Mouse (Mus musculus): Measurements from ENCODE around the gene Gm49383. TPM values are rescaled to one million over a fixed set of nuclear protein-coding genes. Genes with fewer than 3 reads are reported as not detected.
"Not testable (repeated sequence)": the region's sequence is repeated elsewhere in the genome, so short reads cannot be mapped to it uniquely, and the experiment has no call there.

The Gm49383 gene
- total RNA-seq, 2 experiments from 2014 or later: 1.7 to 3.4 TPM

- no peak for DNase-seq (ENCODE audit: low spot score)
Observed at GRCm38 (mm10) chr12:69167656-69168460, 29.0 kb downstream of the Gm49383 start.

GRCm38 (mm10) chr12:69166861-69167581 is 29.9 kb downstream of the Gm49383 start:
- DNase-seq (ENCODE audit: low spot score): not testable (repeated sequence)

GRCm38 (mm10) chr12:69164904-69165303 is 32.0 kb downstream of the Gm49383 start:
- DNase-seq (ENCODE audit: low spot score): no peak

GRCm38 (mm10) chr12:69163586-69163985 is 33.3 kb downstream of the Gm49383 start:
- not testable (repeated sequence) for DNase-seq (ENCODE audit: low spot score)

- DNase-seq (ENCODE audit: low spot score): not testable (repeated sequence)
Observed at GRCm38 (mm10) chr12:69160677-69161076, 36.2 kb downstream of the Gm49383 start.

- DNase-seq (ENCODE audit: low spot score): peak; percentile 54
Observed at GRCm38 (mm10) chr12:69159578-69159940, 37.3 kb downstream of the Gm49383 start.

GRCm38 (mm10) chr12:69158765-69159577 is 37.9 kb downstream of the Gm49383 start, which contains the start of gene Rps29:
Gene Rps29, minus strand, starts transcription at chr12:69159186.
- peak; percentile 97 for DNase-seq (ENCODE audit: low spot score)

- no peak for DNase-seq (ENCODE audit: low spot score)
Observed at GRCm38 (mm10) chr12:69158366-69158764, 38.5 kb downstream of the Gm49383 start.

GRCm38 (mm10) chr12:69157107-69157506 is 39.8 kb downstream of the Gm49383 start:
- DNase-seq (ENCODE audit: low spot score): no peak

GRCm38 (mm10) chr12:69156436-69156835 is 40.5 kb downstream of the Gm49383 start:
- no peak for DNase-seq (ENCODE audit: low spot score)

- no peak for DNase-seq (ENCODE audit: low spot score)
Observed at GRCm38 (mm10) chr12:69155923-69156322, 41.0 kb downstream of the Gm49383 start.

- no peak for DNase-seq (ENCODE audit: low spot score)
Observed at GRCm38 (mm10) chr12:69150049-69150448, 46.9 kb downstream of the Gm49383 start.

GRCm38 (mm10) chr12:69147166-69147735 is 49.7 kb downstream of the Gm49383 start:
- no peak for DNase-seq (ENCODE audit: low spot score)

GRCm38 (mm10) chr12:69143460-69143859 is 53.4 kb downstream of the Gm49383 start:
- no peak for DNase-seq (ENCODE audit: low spot score)

GRCm38 (mm10) chr12:69139841-69140240 is 57.1 kb downstream of the Gm49383 start:
- no peak for DNase-seq (ENCODE audit: low spot score)

GRCm38 (mm10) chr12:69139201-69139600 is 57.7 kb downstream of the Gm49383 start:
- no peak for DNase-seq (ENCODE audit: low spot score)

Small RNA genes lying within 50 kb of the gene (microRNA-seq; reads per million reads assigned to microRNA genes)
- gene Gm47287: not detected
- gene Gm47295: 5.1 reads per million, percentile 10 among the genes with 10 or more reads in this experiment

Other genes with a start within 250 kb of the Gm49383 start
- 1,000 to 10,000 TPM in 1 of 2 experiments, 100 to 1,000 TPM in 1; 898 to 1,011 TPM for gene Rps29, start 37.9 kb downstream of the Gm49383 start, total RNA-seq (2021)
- gene Lrr1, start 28.3 kb downstream of the Gm49383 start, total RNA-seq (2021): not detected
- gene Rpl36al, start 13.0 kb downstream of the Gm49383 start, total RNA-seq (2021): 100 to 1,000 TPM; 336 to 346 TPM
- gene Mgat2, start 12.9 kb downstream of the Gm49383 start, total RNA-seq (2021): 1 to 10 TPM; 5.6 to 7.2 TPM
- gene Dnaaf2, start 1.3 kb upstream of the Gm49383 start, total RNA-seq (2021): under 1 TPM; 0.59 to 0.73 TPM
- 1 to 10 TPM; 1.9 to 2.0 TPM for gene Gm49384, start 7.2 kb upstream of the Gm49383 start, total RNA-seq (2021)
- under 1 TPM; 0.18 to 0.19 TPM for gene Pole2, start 31.1 kb upstream of the Gm49383 start, total RNA-seq (2021)
- 10 to 100 TPM; 22.7 to 26.2 TPM for gene Klhdc1, start 44.1 kb upstream of the Gm49383 start, total RNA-seq (2021)
- 100 to 1,000 TPM in 1 of 2 experiments, 10 to 100 TPM in 1; 98.7 to 119 TPM for gene Klhdc2, start 99.6 kb upstream of the Gm49383 start, total RNA-seq (2021)
- gene Nemf, start 160.1 kb upstream of the Gm49383 start, total RNA-seq (2021): 10 to 100 TPM; 18.7 to 20.9 TPM
- gene Arf6, start 175.0 kb upstream of the Gm49383 start, total RNA-seq (2021): 10 to 100 TPM; 19.1 to 26.3 TPM
- not detected for gene Gm9887, start 175.4 kb upstream of the Gm49383 start, total RNA-seq (2021)